Mouse (Mus musculus) embryonic facial prominence, embryonic 12.5 days (tissue): ENCODE measurements around the gene Zfp804a. TPM values are rescaled to one million over a fixed set of nuclear protein-coding genes. Genes with fewer than 3 reads are reported as not detected.
A peak's percentile ranks its signal among the peaks of the same experiment; 100 is the strongest.

Experiments used
- ATAC-seq: fragments of 200-750 bp; cut with Nextera tagmentation; 2 replicates; pipeline ENCODE4 v1.8.0; 2017; ENCODE audit not compliant: insufficient number of reproducible peaks, insufficient read depth, low FRiP score, low TSS enrichment
- H3K27ac ChIP-seq: fragments of 300-500 bp; sonication (generic); 2 replicates; pipeline ENCODE4 v1.5.1; 2016; ENCODE audit warnings: mild to moderate bottlenecking
- H3K27me3 ChIP-seq: fragments of 300-500 bp; sonication (generic); 2 replicates; pipeline ENCODE4 v1.6.1; 2016; ENCODE audit warnings: mild to moderate bottlenecking, moderate library complexity
- H3K36me3 ChIP-seq: fragments of 300-500 bp; sonication (generic); 2 replicates; pipeline ENCODE4 v1.6.1; 2016; ENCODE audit warnings: mild to moderate bottlenecking
- H3K4me1 ChIP-seq: fragments of 300-500 bp; sonication (generic); 2 replicates; pipeline ENCODE4 v1.6.1; 2016
- H3K4me2 ChIP-seq: fragments of 300-500 bp; sonication (generic); replicated peaks from 2 replicates; pipeline ENCODE4 v1.6.1; 2016; ENCODE audit warnings: mild to moderate bottlenecking, moderate library complexity
- H3K4me3 ChIP-seq: fragments of 300-500 bp; sonication (generic); 2 replicates; pipeline ENCODE4 v1.5.1; 2016; ENCODE audit warnings: mild to moderate bottlenecking
- H3K9ac ChIP-seq: fragments of 300-500 bp; sonication (generic); 2 replicates; pipeline ENCODE4 v1.6.1; 2016; ENCODE audit warnings: mild to moderate bottlenecking, moderate library complexity
- H3K9me3 ChIP-seq: fragments of 300-500 bp; sonication (generic); 2 replicates; pipeline ENCODE4 v1.6.1; 2016; ENCODE audit warnings: mild to moderate bottlenecking, moderate library complexity
- WGBS: fragments of 180-500 bp; shearing (Covaris S2); methylation state at CpG from one replicate; pipeline ENCODE4 v1.1.7; 2016; 5-methylcytosine and 5-hydroxymethylcytosine counted together
- polyA plus RNA-seq: library from polyadenylated mRNA; unstranded; fragments of >200 nt; fragmentation: Nextera tagmentation; extraction: Ambion mirVana; gene quantifications from 2 replicates; pipeline ENCODE4 v1.2.1, GENCODE M21; 2016

Zfp804a gene
- polyA plus RNA-seq, result 0.59 and 0.69 TPM in 2 replicates

- Histone ChIP-seq H3K9ac (peak within 1 kb of the TSS; percentile 63), H3K36me3 (no peaks in the 10 kb centered on the region), H3K4me3 (peak within 1 kb of the TSS; percentile 58), H3K27me3 (peaks cover 38% of the 10 kb centered on the region), H3K4me1 (no peaks in the 10 kb centered on the region), H3K27ac (no peak within 1 kb of the TSS), H3K9me3 (no peaks in the 10 kb centered on the region), H3K4me2 (peak within 1 kb of the TSS; percentile 96)
- WGBS, result under 1% methylated on average over 62 of the region's 82 CpGs
- ATAC-seq, result peak; percentile 86
Measured at GRCm38 (mm10) chr2:82053185-82053891, at the start of gene Zfp804a. TSS of gene Zfp804a (plus strand) at chr2:82053222.

GRCm38 (mm10) chr2:82051635-82052034, 1.4 kb upstream of the Zfp804a start:
- Histone ChIP-seq H3K4me1 (no peaks in the 10 kb centered on the region), H3K9me3 (no peaks in the 10 kb centered on the region), H3K9ac (no peak overlapping the region), H3K27me3 (peaks cover 38% of the 10 kb centered on the region), H3K4me2 (no peak overlapping the region), H3K36me3 (no peaks in the 10 kb centered on the region), H3K27ac (no peak overlapping the region), H3K4me3 (no peak overlapping the region)
- ATAC-seq, result no peak
- 70% methylated on average over 4 of the region's 4 CpGs for WGBS

GRCm38 (mm10) chr2:82052338-82053184, 461 bp upstream of the Zfp804a start:
- no peak for ATAC-seq
- WGBS, result 4% methylated on average over 33 of the region's 34 CpGs
- Histone ChIP-seq H3K9ac (peak overlapping the region; percentile 63), H3K9me3 (no peaks in the 10 kb centered on the region), H3K36me3 (no peaks in the 10 kb centered on the region), H3K4me2 (peak overlapping the region; percentile 96), H3K4me3 (peak overlapping the region; percentile 58), H3K27me3 (peaks cover 38% of the 10 kb centered on the region), H3K27ac (no peak overlapping the region), H3K4me1 (no peaks in the 10 kb centered on the region)

GRCm38 (mm10) chr2:82054446-82054845, 1.4 kb downstream of the Zfp804a start:
- ATAC-seq, result no peak
- Histone ChIP-seq H3K36me3 (no peaks in the 10 kb centered on the region), H3K4me1 (no peaks in the 10 kb centered on the region), H3K9me3 (no peaks in the 10 kb centered on the region), H3K4me2 (peak overlapping the region; percentile 96), H3K4me3 (peak overlapping the region; percentile 58; the same call in 1 of the 2 replicates), H3K27me3 (peaks cover 38% of the 10 kb centered on the region), H3K27ac (no peak overlapping the region), H3K9ac (no peak overlapping the region)
- WGBS, result 50% methylated on average over 4 of the region's 4 CpGs

GRCm38 (mm10) chr2:82064671-82065070, 11.6 kb downstream of the Zfp804a start:
- no peak for ATAC-seq
- no peaks in the 10 kb centered on the region for H3K9me3 ChIP-seq
- H3K9ac ChIP-seq, result no peak overlapping the region
- WGBS, result 35% methylated on average over 5 of the region's 5 CpGs
- no peaks in the 10 kb centered on the region for H3K36me3 ChIP-seq
- H3K4me1 ChIP-seq, result no peaks in the 10 kb centered on the region
- H3K27ac ChIP-seq, result no peak overlapping the region
- no peaks in the 10 kb centered on the region for H3K27me3 ChIP-seq
- H3K4me2 ChIP-seq, result no peak overlapping the region
- H3K4me3 ChIP-seq, result no peak overlapping the region

DNA sequence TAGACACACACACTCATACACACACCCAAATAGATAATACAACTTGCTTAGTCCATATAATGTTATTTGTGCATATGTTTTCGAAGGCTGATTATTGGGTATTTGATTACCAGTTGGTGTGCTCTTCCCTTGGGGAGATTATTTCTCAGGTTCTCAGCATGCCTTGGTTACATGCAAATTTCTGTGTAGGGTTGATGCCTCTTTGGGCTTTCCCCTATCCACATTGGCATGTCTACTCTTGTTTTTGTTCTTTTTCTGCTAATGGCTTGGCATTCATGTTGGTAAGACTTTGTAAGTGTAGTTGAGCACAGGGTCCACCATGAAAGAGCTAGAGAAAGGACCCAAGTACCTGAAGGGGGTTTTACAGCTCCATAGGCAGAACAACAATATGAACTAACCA, 14.9 kb downstream of the Zfp804a start:
- H3K9ac ChIP-seq, result no peak overlapping the region
- no peaks in the 10 kb centered on the region for H3K27me3 ChIP-seq
- no peaks in the 10 kb centered on the region for H3K36me3 ChIP-seq
- no peak overlapping the region for H3K27ac ChIP-seq
- H3K4me3 ChIP-seq, result no peak overlapping the region
- no peak overlapping the region for H3K4me2 ChIP-seq
- no peaks in the 10 kb centered on the region for H3K4me1 ChIP-seq
- no peaks in the 10 kb centered on the region for H3K9me3 ChIP-seq
- WGBS, result 88% methylated on average over 1 of the region's 1 CpGs
- ATAC-seq, result no peak

DNA sequence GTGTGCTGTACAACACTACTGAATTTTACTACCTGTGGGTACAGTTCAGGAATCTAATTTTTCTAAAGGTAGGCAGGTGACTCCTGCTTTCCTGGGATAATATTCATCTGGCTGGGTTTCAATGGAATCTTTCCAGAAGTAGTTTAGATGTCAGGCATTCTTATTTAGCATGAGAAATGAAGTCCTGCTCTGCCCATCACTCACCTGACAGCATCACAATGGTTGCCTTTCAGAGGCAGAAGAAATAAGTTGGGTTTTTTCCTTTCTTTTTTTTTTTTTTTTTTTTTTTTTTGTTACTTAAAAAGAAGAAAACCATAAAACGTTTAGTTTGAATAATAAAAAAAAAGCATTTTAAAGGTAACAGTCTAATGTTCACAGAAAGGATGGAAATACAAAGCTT, 16.1 kb downstream of the Zfp804a start:
- Histone ChIP-seq H3K4me3 (no peak overlapping the region), H3K36me3 (no peaks in the 10 kb centered on the region), H3K27me3 (no peaks in the 10 kb centered on the region), H3K4me2 (no peak overlapping the region), H3K9me3 (no peaks in the 10 kb centered on the region), H3K27ac (no peak overlapping the region), H3K4me1 (no peaks in the 10 kb centered on the region), H3K9ac (no peak overlapping the region)
- 69% methylated on average over 1 of the region's 1 CpGs for WGBS
- no peak for ATAC-seq

DNA sequence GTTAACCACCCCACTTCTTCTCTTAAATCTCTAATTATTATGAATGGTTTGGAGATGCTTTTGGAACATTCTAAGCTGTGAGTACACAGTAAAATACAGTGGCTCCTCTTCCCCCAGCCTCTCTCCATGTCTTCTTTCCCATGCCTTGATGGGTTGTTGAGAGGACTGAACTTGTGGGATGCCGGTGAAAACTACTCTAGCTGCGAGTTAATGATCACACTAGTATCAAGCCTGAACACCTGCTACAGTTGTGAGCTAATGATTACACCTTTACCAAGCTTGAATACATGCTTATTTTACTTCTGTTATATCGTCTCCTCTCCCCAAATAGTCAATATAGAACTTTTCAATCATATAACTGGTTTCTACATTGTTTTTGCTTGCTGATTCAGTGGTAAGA, 23.9 kb downstream of the Zfp804a start:
- H3K27ac ChIP-seq, result no peak overlapping the region
- no peaks in the 10 kb centered on the region for H3K36me3 ChIP-seq
- no peak overlapping the region for H3K4me2 ChIP-seq
- H3K4me1 ChIP-seq, result no peaks in the 10 kb centered on the region
- WGBS, result 87% methylated on average over 3 of the region's 3 CpGs
- H3K9me3 ChIP-seq, result no peaks in the 10 kb centered on the region
- H3K27me3 ChIP-seq, result no peaks in the 10 kb centered on the region
- H3K4me3 ChIP-seq, result no peak overlapping the region
- H3K9ac ChIP-seq, result no peak overlapping the region
- ATAC-seq, result no peak

- H3K4me3 ChIP-seq, result no peak overlapping the region
- ATAC-seq, result no peak
- 84% methylated on average over 6 of the region's 6 CpGs for WGBS
Measured at GRCm38 (mm10) chr2:82078287-82078994, 25.4 kb downstream of the Zfp804a start.

DNA sequence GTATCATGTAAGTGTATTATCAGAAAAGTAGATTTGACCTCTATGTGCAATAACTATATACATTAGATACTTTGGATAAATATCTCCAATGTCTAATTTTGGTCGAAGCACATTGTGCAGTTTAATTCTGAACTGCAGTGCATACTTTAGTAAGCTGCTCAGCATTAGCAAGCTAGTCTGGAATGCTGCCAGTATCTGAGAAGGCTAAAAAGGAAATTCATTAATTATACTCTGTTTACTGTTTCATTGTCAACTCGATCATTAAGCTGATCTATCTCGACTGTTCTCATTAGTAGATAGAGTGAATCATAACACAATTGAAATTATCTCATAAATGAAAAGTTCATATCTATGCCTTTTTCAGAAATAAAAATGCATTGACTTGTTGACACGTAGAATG, 27.7 kb downstream of the Zfp804a start:
- Histone ChIP-seq H3K36me3 (no peaks in the 10 kb centered on the region), H3K4me3 (no peak overlapping the region), H3K4me1 (no peaks in the 10 kb centered on the region), H3K27ac (no peak overlapping the region), H3K27me3 (no peaks in the 10 kb centered on the region), H3K9ac (no peak overlapping the region), H3K4me2 (no peak overlapping the region), H3K9me3 (no peaks in the 10 kb centered on the region)
- ATAC-seq, result no peak
- WGBS, result 68% methylated on average over 4 of the region's 4 CpGs

More at GRCm38 (mm10) chr2:82078287-82078994, 25.4 kb downstream of the Zfp804a start:
- H3K27ac ChIP-seq, result no peak overlapping the region
- H3K4me2 ChIP-seq, result no peak overlapping the region
- no peaks in the 10 kb centered on the region for H3K9me3 ChIP-seq
- no peaks in the 10 kb centered on the region for H3K4me1 ChIP-seq
- no peaks in the 10 kb centered on the region for H3K27me3 ChIP-seq
- no peaks in the 10 kb centered on the region for H3K36me3 ChIP-seq
- H3K9ac ChIP-seq, result no peak overlapping the region

DNA sequence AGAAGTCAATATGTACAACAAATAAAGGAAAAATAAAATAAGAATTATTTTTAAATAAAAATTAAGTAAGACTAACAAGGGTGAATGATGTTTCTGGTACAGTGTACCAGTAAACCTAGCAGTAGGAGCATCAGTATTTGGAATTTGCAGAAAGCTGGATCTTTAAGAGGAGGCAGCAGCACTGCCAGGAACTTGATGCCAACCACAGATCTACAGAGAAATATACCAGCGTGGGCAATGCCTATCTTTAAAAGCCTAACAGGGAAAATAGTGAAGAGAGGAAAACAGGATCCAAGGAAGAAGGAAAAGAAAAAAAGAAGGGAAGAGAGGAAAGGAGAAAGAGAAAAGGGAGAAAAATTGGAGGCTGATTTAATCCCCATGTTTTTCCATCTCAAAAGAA, 60.1 kb downstream of the Zfp804a start:
- H3K27me3 ChIP-seq, result no peaks in the 10 kb centered on the region
- H3K4me2 ChIP-seq, result no peak overlapping the region
- H3K9me3 ChIP-seq, result no peaks in the 10 kb centered on the region
- no peak overlapping the region for H3K27ac ChIP-seq
- no peaks in the 10 kb centered on the region for H3K36me3 ChIP-seq
- ATAC-seq, result no peak
- WGBS, result 69% methylated on average over 1 of the region's 1 CpGs
- H3K4me3 ChIP-seq, result no peak overlapping the region
- no peaks in the 10 kb centered on the region for H3K4me1 ChIP-seq
- no peak overlapping the region for H3K9ac ChIP-seq
